Mouse (Mus musculus): Measurements from ENCODE around the gene Trnp1.

DNA sequence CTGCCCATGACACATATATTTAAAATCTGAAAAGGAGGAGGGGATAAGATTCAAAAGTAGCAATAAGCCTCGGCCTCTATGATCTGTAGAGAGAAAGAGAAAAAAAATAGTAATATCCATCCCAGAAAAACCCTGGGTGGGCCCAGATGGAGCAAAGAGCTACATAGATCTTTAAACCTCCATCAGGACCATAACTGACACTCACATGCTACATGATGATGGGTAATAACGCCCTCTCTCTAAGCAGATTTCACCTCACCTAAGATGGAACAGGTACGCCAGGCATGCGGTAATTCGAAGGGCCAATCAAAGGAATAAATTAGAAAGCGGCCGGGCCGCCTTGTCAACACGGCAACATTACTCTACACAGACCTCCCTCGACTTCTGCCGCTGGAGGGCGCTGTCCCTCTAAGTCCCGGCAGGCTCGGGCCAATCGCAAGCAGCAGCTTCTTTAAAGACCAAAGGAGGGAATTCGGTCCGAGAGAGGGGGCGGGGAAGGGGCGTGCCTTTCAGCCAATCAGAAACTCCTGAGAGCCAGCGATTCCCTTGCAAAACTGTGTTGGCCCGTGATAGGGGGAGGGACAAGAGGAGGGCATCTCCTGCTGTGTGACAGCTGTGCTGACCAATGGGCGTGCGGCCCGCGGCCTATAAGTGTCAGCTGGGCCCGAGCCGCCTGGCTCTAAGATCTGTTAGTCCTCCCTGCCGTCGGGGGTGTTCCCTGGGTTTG is 18.7 kb downstream of the Trnp1 start, which contains the start of gene Tent5b:
- TF ChIP-seq CTCF (IDR thresholded peaks at IDR 0.05; ENCODE audit: low read depth): peak; percentile 97
- TF ChIP-seq EP300 (optimal IDR thresholded peaks at IDR 0.05): no peak

All from stomach, postnatal 0 days (tissue).